Mouse (Mus musculus) liver, embryonic 14.5 days (tissue): ENCODE results near the gene Serhl. TPM values are rescaled to one million over a fixed set of nuclear protein-coding genes. Genes with fewer than 3 reads are reported as not detected.

Experiments
- ATAC-seq: fragments of 200-750 bp; cut with Nextera tagmentation; 2 replicates; pipeline ENCODE4 v1.8.0; 2017; ENCODE audit warnings: moderate number of reproducible peaks, mild to moderate bottlenecking, moderate library complexity; ENCODE audit not compliant: insufficient read depth
- DNase-seq, 3 experiments: peaks; one replicate each; pipeline ENCODE4 v3.0.0-alpha.2; 2012 to 2013; ENCODE audit warnings: low read depth in 3 of 3, low spot score in 3 of 3
- H3K27ac ChIP-seq: fragments of 300-500 bp; sonication (generic); 2 replicates; pipeline ENCODE4 v1.5.1; 2014; ENCODE audit warnings: moderate library complexity, mild to moderate bottlenecking, control low read depth, inconsistent platforms
- H3K27me3 ChIP-seq: fragments of 300-500 bp; sonication (generic); 2 replicates; pipeline ENCODE4 v1.6.1; 2014; ENCODE audit warnings: mild to moderate bottlenecking, low read length, moderate library complexity; ENCODE audit not compliant: control insufficient read depth, insufficient read depth
- H3K36me3 ChIP-seq: fragments of 300-500 bp; sonication (generic); replicated peaks from 2 replicates; pipeline ENCODE4 v1.6.1; 2014; ENCODE audit warnings: low read depth; ENCODE audit not compliant: control insufficient read depth, insufficient read depth
- H3K4me1 ChIP-seq, 2 experiments: fragments of 200-500 bp in 1 of 2; fragments of 300-500 bp in 1 of 2; sonication (generic) in 1 of 2; replicated peaks; 2 replicates each; pipeline ENCODE4 v1.6.1; 2012 to 2014; ENCODE audit warnings: antibody characterized with exemption in 1 of 2, inconsistent platforms in 1 of 2, low read length in 1 of 2; ENCODE audit not compliant: control insufficient read depth in 2 of 2, insufficient read depth in 2 of 2
- H3K4me2 ChIP-seq: fragments of 300-500 bp; sonication (generic); 2 replicates; pipeline ENCODE4 v1.6.1; 2014; ENCODE audit warnings: low read depth, mild to moderate bottlenecking, control low read depth, moderate library complexity
- H3K4me3 ChIP-seq, 2 experiments: fragments of 200-500 bp in 1 of 2; fragments of 300-500 bp in 1 of 2; sonication (generic) in 1 of 2; 2 replicates each; pipeline ENCODE4 v1.5.1; 2012 to 2014; ENCODE audit warnings: low read depth in 2 of 2, low read length in 2 of 2, mild to moderate bottlenecking in 2 of 2, control low read depth in 1 of 2, inconsistent platforms in 1 of 2, moderate library complexity in 1 of 2; ENCODE audit not compliant: insufficient read depth in 1 of 2
- H3K9ac ChIP-seq: fragments of 300-500 bp; sonication (generic); replicated peaks from 2 replicates; pipeline ENCODE4 v1.6.1; 2014; ENCODE audit warnings: mild to moderate bottlenecking, control low read depth, moderate library complexity
- H3K9me3 ChIP-seq: fragments of 300-500 bp; sonication (generic); 2 replicates; pipeline ENCODE4 v1.6.1; 2016; ENCODE audit warnings: low read length, mixed read lengths; ENCODE audit not compliant: control insufficient read depth
- CTCF ChIP-seq: IDR thresholded peaks from 2 replicates; pipeline ENCODE4 v1.5.1; 2016; ENCODE audit warnings: antibody characterized with exemption, low read depth, control low read depth
- EP300 ChIP-seq: IDR thresholded peaks from 2 replicates; pipeline ENCODE4 v1.6.1; 2016; ENCODE audit warnings: antibody characterized with exemption, low read depth
- WGBS: fragments of 180-500 bp; shearing (Covaris S2); extraction: QIAGEN DNeasy Blood & Tissue Kit; methylation state at CpG from one replicate; pipeline ENCODE4 v1.1.7; 2014; ENCODE audit not compliant: insufficient replicate concordance; 5-methylcytosine and 5-hydroxymethylcytosine counted together
- polyA plus RNA-seq, 2 experiments: library from polyadenylated mRNA; depleted of rRNA in 1 of 2; stranded (reverse) in 1 of 2; unstranded in 1 of 2; fragments of >200 nt; fragmentation: Nextera tagmentation in 1 of 2; extraction: Ambion mirVana in 1 of 2; gene quantifications; 2 replicates each; pipeline versions ENCODE4 v1.2.1 to v1.2.3; 2012 to 2014

Gene Serhl
- polyA plus RNA-seq, 2 experiments: 12.4 to 14.8 TPM

DNA sequence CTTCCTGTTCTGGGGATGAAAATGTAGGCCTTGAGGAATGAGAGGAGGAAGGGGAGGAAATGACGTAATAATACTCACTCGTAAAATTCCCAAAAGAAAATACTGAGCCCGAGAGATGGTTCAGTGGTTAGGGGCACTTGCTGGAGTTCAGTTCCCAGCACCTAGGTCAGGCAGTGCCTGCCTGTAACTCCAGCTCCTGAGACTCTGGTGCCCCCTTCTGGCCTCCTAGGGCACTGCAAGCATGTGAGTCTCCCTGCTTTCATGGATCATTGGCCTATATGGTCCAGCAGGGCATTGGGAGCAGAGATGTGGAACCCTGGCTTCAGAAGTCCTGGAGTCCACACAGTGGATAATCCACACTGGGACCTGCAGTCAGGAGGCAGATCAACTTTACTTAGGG is 43.0 kb upstream of the Serhl start:
- WGBS: 74% methylated on average over 3 of the region's 3 CpGs

DNA sequence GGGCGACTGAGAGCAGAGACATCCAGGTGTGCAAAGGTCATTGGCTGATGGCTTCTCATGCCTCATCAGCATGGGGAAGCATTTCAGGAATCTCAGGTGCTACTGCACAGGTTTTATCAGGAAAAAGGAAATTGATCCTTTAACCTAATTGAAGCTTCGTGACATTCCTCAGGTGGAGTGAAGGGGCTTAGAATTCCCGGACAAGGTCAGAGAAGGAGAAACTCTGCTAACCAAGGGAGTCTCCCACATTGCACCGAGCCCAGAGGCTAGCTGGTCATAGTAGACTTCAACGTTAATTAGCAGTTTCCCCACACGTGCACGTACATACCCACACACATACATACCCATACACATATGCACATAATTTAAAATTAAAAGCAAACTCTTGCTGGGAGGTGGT is 42.6 kb upstream of the Serhl start:
- no peaks in the 10 kb centered on the region; the same call in 1 of the 2 replicates for H3K9me3 ChIP-seq
- TF ChIP-seq CTCF: no peak
- no peak for TF ChIP-seq EP300
- no peaks in the 10 kb centered on the region for H3K36me3 ChIP-seq
- H3K4me2 ChIP-seq: no peak overlapping the region
- ATAC-seq (no peak), DNase-seq (no peak)
- H3K9ac ChIP-seq: no peak overlapping the region
- H3K4me3 ChIP-seq: no peak overlapping the region
- 67% methylated on average over 7 of the region's 7 CpGs for WGBS
- H3K27ac ChIP-seq: no peak overlapping the region
- no peaks in the 10 kb centered on the region for H3K27me3 ChIP-seq
- H3K4me1 ChIP-seq: no peaks in the 10 kb centered on the region

More for the DNA sequence above, 43.0 kb upstream of the Serhl start:
- no peaks in the 10 kb centered on the region for H3K4me1 ChIP-seq
- no peak overlapping the region for H3K9ac ChIP-seq
- TF ChIP-seq EP300 (no peak), CTCF (peak; percentile 81)
- no peaks in the 10 kb centered on the region for H3K27me3 ChIP-seq
- H3K36me3 ChIP-seq: no peaks in the 10 kb centered on the region
- no peak for ATAC-seq
- no peaks in the 10 kb centered on the region; the same call in 1 of the 2 replicates for H3K9me3 ChIP-seq
- no peak for DNase-seq
- no peak overlapping the region for H3K4me3 ChIP-seq
- no peak overlapping the region for H3K27ac ChIP-seq
- H3K4me2 ChIP-seq: no peak overlapping the region

DNA sequence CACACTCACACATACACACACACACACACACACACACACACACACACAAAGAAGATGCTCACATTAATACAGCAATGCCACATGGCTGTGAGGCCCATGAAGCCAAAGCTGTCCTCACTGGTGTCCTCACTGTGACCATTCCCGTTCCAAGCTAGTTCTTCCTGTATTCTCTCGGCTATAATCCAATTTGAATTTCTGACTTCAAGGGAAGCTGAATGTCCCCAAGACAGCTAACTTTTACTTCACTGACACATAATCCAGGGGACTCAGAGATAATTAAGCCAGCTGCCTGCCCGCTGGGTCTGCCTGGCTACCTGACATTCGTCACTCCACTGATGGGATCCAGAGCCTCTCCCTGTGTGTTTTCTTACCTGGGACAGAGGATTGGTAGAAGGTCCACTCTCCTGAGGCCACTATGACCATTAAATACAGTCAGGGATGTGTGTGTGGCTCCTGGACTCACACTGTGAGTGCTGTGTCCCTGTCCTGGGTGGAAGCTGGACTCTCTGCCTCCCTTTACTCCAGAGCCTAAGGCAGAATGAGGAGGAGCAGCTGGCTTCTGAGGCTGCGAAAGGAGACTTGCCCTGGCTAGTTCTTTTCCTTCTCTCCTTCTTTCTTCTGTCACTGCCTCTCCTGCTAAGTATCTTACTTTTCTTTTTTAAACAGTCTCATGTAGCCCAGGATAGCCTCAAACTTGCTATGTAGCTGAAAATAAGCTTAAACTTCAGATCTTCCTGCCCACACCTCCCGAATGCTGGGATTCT is 36.8 kb upstream of the Serhl start:
- H3K27me3 ChIP-seq: peaks cover 11% of the 10 kb centered on the region
- no peak overlapping the region for H3K4me2 ChIP-seq
- no peaks in the 10 kb centered on the region for H3K9me3 ChIP-seq
- DNase-seq (no peak), ATAC-seq (no peak)
- H3K36me3 ChIP-seq: no peaks in the 10 kb centered on the region
- H3K27ac ChIP-seq: no peak overlapping the region
- H3K9ac ChIP-seq: no peak overlapping the region
- WGBS: 57% methylated on average over 6 of the region's 6 CpGs
- no peak overlapping the region for H3K4me3 ChIP-seq
- no peak for TF ChIP-seq CTCF
- no peak for TF ChIP-seq EP300
- H3K4me1 ChIP-seq: no peaks in the 10 kb centered on the region

DNA sequence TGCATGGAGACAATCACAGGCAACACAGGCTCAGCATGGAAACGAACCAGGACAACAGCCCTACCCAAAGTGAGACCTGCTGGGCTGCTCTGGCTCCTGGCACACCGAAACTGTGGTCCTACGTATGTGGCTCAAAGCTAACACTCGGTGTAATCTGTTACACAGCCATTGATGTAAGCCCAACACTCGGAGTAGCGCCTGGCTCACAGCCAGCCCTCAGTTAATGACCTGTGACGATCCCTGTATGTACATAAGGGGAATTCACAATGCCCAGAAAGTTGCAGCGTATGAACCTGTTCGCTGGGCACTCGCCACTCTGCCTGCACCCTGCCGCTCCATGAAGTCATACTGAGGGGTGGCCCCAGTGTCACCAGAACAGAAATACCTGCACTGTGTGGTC is 36.0 kb upstream of the Serhl start:
- 59% methylated on average over 11 of the region's 11 CpGs for WGBS
- Histone ChIP-seq H3K27ac (no peak overlapping the region), H3K9ac (no peak overlapping the region), H3K4me3 (no peak overlapping the region), H3K9me3 (no peaks in the 10 kb centered on the region), H3K4me2 (no peak overlapping the region), H3K4me1 (no peaks in the 10 kb centered on the region; a peak in 1 of 4 replicates), H3K36me3 (no peaks in the 10 kb centered on the region), H3K27me3 (peaks cover 14% of the 10 kb centered on the region)
- DNase-seq (no peak), ATAC-seq (no peak)
- TF ChIP-seq EP300 (no peak), CTCF (no peak)

DNA sequence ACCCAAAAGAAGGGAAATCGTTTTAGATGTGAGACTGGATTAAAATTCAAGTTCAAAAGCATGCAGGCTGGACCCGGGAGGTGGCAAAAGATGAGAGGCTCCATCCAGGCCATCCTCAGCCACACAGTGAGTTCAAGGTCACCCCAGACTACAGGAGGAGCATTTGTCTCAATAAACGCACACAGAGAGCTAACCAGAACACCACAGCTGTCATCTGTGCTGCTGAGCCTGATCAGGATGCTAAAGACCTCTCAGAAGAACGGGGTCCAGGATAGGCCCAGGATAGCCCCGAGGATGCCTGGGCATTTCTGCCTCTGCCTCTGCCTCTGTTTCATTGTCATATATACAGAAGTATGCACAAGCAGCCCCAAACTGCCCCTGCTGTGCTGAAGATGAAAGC is 33.7 kb upstream of the Serhl start:
- no peak overlapping the region for H3K4me3 ChIP-seq
- peaks cover 0 to 4% of the 10 kb centered on the region in 2 experiments; a peak in 1 of 4 replicates for H3K4me1 ChIP-seq
- H3K4me2 ChIP-seq: no peak overlapping the region
- no peak for ATAC-seq
- no peak for TF ChIP-seq CTCF
- TF ChIP-seq EP300: no peak
- no peak overlapping the region for H3K27ac ChIP-seq
- no peaks in the 10 kb centered on the region for H3K36me3 ChIP-seq
- H3K9me3 ChIP-seq: no peaks in the 10 kb centered on the region
- H3K27me3 ChIP-seq: peaks cover 14% of the 10 kb centered on the region
- WGBS: 35% methylated on average over 5 of the region's 5 CpGs
- DNase-seq: no peak
- no peak overlapping the region for H3K9ac ChIP-seq
